Comparison of ENCODE assay signal across 8 mouse cellular contexts in the genomic region with DNA sequence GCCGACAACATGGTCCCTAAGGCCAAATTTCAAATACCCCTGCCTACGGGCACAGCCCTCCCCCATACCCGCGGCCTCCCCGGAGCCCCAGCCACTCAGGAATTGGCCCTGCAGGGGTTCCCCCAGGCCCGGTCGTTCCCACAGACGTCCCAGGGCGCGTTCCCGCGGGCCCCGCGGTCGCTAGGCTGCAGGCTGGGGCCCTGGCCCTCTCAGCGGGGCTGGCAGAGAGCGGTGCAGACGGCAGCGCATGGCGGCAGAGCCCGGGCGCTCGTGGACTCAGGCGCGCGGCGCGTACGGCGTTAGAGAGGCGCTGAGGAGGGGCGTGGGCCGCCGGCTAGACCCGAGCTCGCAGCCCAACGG. TPM values are rescaled to one million over a fixed set of nuclear protein-coding genes. Genes with fewer than 3 reads are reported as not detected.
DNase-seq lines count a peak whose midpoint lies in the region; ATAC-seq and TF ChIP-seq lines count a peak whose summit lies in the region.

No protein-coding gene starts in this region.

- peak overlapping the region; percentile 60 for H3K4me3 ChIP-seq in heart, embryonic 13.5 days
- H3K4me3 ChIP-seq in ES-Bruce4 (ENCODE audit: low read depth, low read length) = peak overlapping the region; percentile 68
- H3K4me3 ChIP-seq in hindbrain, embryonic 11.5 days (ENCODE audit: low read depth, low read length) = peak overlapping the region; percentile 56
- H3K4me3 ChIP-seq in midbrain, embryonic 13.5 days (replicated peaks) = peak overlapping the region; percentile 58

- H3K4me1 ChIP-seq in heart, embryonic 13.5 days = peaks cover 15% of the 10 kb centered on the region
- H3K4me1 ChIP-seq in ES-Bruce4 (ENCODE audit: control insufficient read depth, insufficient read depth, low read length) = peaks cover 2% of the 10 kb centered on the region
- peaks cover 3% of the 10 kb centered on the region for H3K4me1 ChIP-seq in hindbrain, embryonic 11.5 days (replicated peaks; ENCODE audit: control insufficient read depth, insufficient read depth, low read length)
- peaks cover 29% of the 10 kb centered on the region for H3K4me1 ChIP-seq in midbrain, embryonic 13.5 days (replicated peaks)

- under 1% methylated on average over 37 of the region's 37 CpGs for WGBS in heart, embryonic 13.5 days
- 1% methylated on average over 24 of the region's 37 CpGs for WGBS in hindbrain, embryonic 11.5 days
- under 1% methylated on average over 36 of the region's 37 CpGs for WGBS in midbrain, embryonic 13.5 days

- no peak for TF ChIP-seq EP300 in ES-Bruce4 (IDR thresholded peaks at IDR 0.05; ENCODE audit: insufficient read depth, low read depth, low read length)

- H3K36me3 ChIP-seq in heart, embryonic 13.5 days = no peaks in the 10 kb centered on the region
- no peaks in the 10 kb centered on the region for H3K36me3 ChIP-seq in ES-Bruce4 (ENCODE audit: control insufficient read depth, insufficient read depth, low read length, poor library complexity, severe bottlenecking)
- H3K36me3 ChIP-seq in hindbrain, embryonic 11.5 days (ENCODE audit: control insufficient read depth, insufficient read depth, low read length) = no peaks in the 10 kb centered on the region
- peaks cover 5% of the 10 kb centered on the region; the same call in 1 of the 2 replicates for H3K36me3 ChIP-seq in midbrain, embryonic 13.5 days

- no peaks in the 10 kb centered on the region for H3K9me3 ChIP-seq in heart, embryonic 13.5 days
- H3K9me3 ChIP-seq in ES-Bruce4 (replicated peaks; ENCODE audit: control insufficient read depth, insufficient read depth, low read length, poor library complexity, severe bottlenecking) = no peaks in the 10 kb centered on the region
- no peaks in the 10 kb centered on the region for H3K9me3 ChIP-seq in hindbrain, embryonic 11.5 days (ENCODE audit: control insufficient read depth, low read length)
- no peaks in the 10 kb centered on the region for H3K9me3 ChIP-seq in midbrain, embryonic 13.5 days

- no peak for TF ChIP-seq POLR2A in ES-Bruce4 (IDR thresholded peaks at IDR 0.05; ENCODE audit: insufficient read depth, low read length)

- DNase-seq in heart, postnatal 25 days (ENCODE audit: low spot score) = no peak
- DNase-seq in cerebellum, postnatal 10 days = peak; percentile 68 to 70
- no peak for DNase-seq in hindbrain, embryonic 11.5 days (ENCODE audit: low spot score)
- DNase-seq in thymus, postnatal 4 days = no peak
- DNase-seq in adipocyte (ENCODE audit: low spot score) = no peak

- H3K4me2 ChIP-seq in heart, embryonic 13.5 days = peak overlapping the region; percentile 99
- H3K4me2 ChIP-seq in hindbrain, embryonic 11.5 days (replicated peaks; ENCODE audit: low read depth, low read length) = peak overlapping the region; percentile 99
- peak overlapping the region; percentile 85 for H3K4me2 ChIP-seq in midbrain, embryonic 13.5 days (replicated peaks)

- H3K27ac ChIP-seq in heart, embryonic 13.5 days (replicated peaks) = no peak overlapping the region
- H3K27ac ChIP-seq in ES-Bruce4 (ENCODE audit: insufficient read depth, low read length) = no peak overlapping the region
- H3K27ac ChIP-seq in hindbrain, embryonic 11.5 days (ENCODE audit: low read depth, low read length) = peak overlapping the region; percentile 47; the same call in 1 of the 2 replicates
- peak overlapping the region; percentile 87 for H3K27ac ChIP-seq in midbrain, embryonic 13.5 days

- peaks cover 100% of the 10 kb centered on the region for H3K27me3 ChIP-seq in heart, embryonic 13.5 days (replicated peaks)
- peaks cover 9% of the 10 kb centered on the region for H3K27me3 ChIP-seq in ES-Bruce4 (ENCODE audit: control insufficient read depth, insufficient read depth, low read length, poor library complexity, severe bottlenecking)
- H3K27me3 ChIP-seq in hindbrain, embryonic 11.5 days (ENCODE audit: control insufficient read depth, insufficient read depth, low read length) = peaks cover 58% of the 10 kb centered on the region
- H3K27me3 ChIP-seq in midbrain, embryonic 13.5 days = peaks cover 85% of the 10 kb centered on the region

- intact Hi-C loops in heart, postnatal 25 days (cut with DNase I) = no loop called here

- TF ChIP-seq CTCF in ES-Bruce4 (IDR thresholded peaks at IDR 0.05; ENCODE audit: low read depth, low read length) = no peak

- ATAC-seq in heart, embryonic 13.5 days (ENCODE audit: extremely low read depth, insufficient number of reproducible peaks, low FRiP score, low TSS enrichment) = no peak
- peak; percentile 53 for ATAC-seq in hindbrain, embryonic 11.5 days (ENCODE audit: low FRiP score)
- peak; percentile 76 for ATAC-seq in midbrain, embryonic 13.5 days

- H3K9ac ChIP-seq in heart, embryonic 13.5 days = peak overlapping the region; percentile 81
- peak overlapping the region; percentile 81 for H3K9ac ChIP-seq in ES-Bruce4 (ENCODE audit: low read depth, poor library complexity, severe bottlenecking)
- H3K9ac ChIP-seq in hindbrain, embryonic 11.5 days (ENCODE audit: low read depth, low read length) = peak overlapping the region; percentile 61
- H3K9ac ChIP-seq in midbrain, embryonic 13.5 days (replicated peaks) = peak overlapping the region; percentile 82

RNA-seq across cellular contexts. Expression of a gene that starts 0.4 kb away (rescaled TPM):
- polyA plus RNA-seq in heart, embryonic 13.5 days (2015; fragmentation: Nextera tagmentation; extraction: Ambion mirVana) = not detected in 2 replicates
- total RNA-seq in heart, postnatal 25 days (2021) = not detected
- not detected in 2 replicates for polyA plus RNA-seq in ES-Bruce4 (2011; ENCODE audit: insufficient read depth, insufficient read length, low read depth, missing spikeins)
- 0.20 and 0.49 TPM in 2 replicates for polyA plus RNA-seq in hindbrain, embryonic 11.5 days (2014; fragmentation: Nextera tagmentation; extraction: Ambion mirVana)
- 0.54 and 0.70 TPM in 2 replicates for polyA plus RNA-seq in midbrain, embryonic 13.5 days (2015; fragmentation: Nextera tagmentation; extraction: Ambion mirVana)

RNA-seq across cellular contexts. Expression of a gene that starts 4.9 kb away (rescaled TPM):
- polyA plus RNA-seq in heart, embryonic 13.5 days (2015; fragmentation: Nextera tagmentation; extraction: Ambion mirVana) = 1.1 and 1.8 TPM in 2 replicates
- total RNA-seq in heart, postnatal 25 days (2021) = 1 to 10 TPM; 1.8 to 2.5 TPM
- polyA plus RNA-seq in ES-Bruce4 (2011; ENCODE audit: insufficient read depth, insufficient read length, low read depth, missing spikeins) = not detected in 2 replicates
- polyA plus RNA-seq in hindbrain, embryonic 11.5 days (2014; fragmentation: Nextera tagmentation; extraction: Ambion mirVana) = 1.8 and 2.9 TPM in 2 replicates
- polyA plus RNA-seq in midbrain, embryonic 13.5 days (2015; fragmentation: Nextera tagmentation; extraction: Ambion mirVana) = 5.3 and 5.5 TPM in 2 replicates

RNA-seq across cellular contexts. Expression of a gene that starts 36.2 kb away (rescaled TPM):
- polyA plus RNA-seq in heart, embryonic 13.5 days (2015; fragmentation: Nextera tagmentation; extraction: Ambion mirVana) = 7.0 and 8.2 TPM in 2 replicates
- total RNA-seq in heart, postnatal 25 days (2021) = 1 to 10 TPM; 5.1 to 5.6 TPM
- polyA plus RNA-seq in ES-Bruce4 (2011; ENCODE audit: insufficient read depth, insufficient read length, low read depth, missing spikeins) = 5.8 and 6.5 TPM in 2 replicates
- 6.4 and 7.2 TPM in 2 replicates for polyA plus RNA-seq in hindbrain, embryonic 11.5 days (2014; fragmentation: Nextera tagmentation; extraction: Ambion mirVana)
- polyA plus RNA-seq in midbrain, embryonic 13.5 days (2015; fragmentation: Nextera tagmentation; extraction: Ambion mirVana) = 0.85 and 1.6 TPM in 2 replicates

RNA-seq across cellular contexts. Expression of a gene that starts 58.2 kb away (rescaled TPM):
- polyA plus RNA-seq in heart, embryonic 13.5 days (2015; fragmentation: Nextera tagmentation; extraction: Ambion mirVana) = 0.12 and 0.14 TPM in 2 replicates
- total RNA-seq in heart, postnatal 25 days (2021) = under 1 TPM; 0.17 to 0.68 TPM
- 0.26 TPM in 1 of 2 replicates, not detected in the other for polyA plus RNA-seq in ES-Bruce4 (2011; ENCODE audit: insufficient read depth, insufficient read length, low read depth, missing spikeins)
- polyA plus RNA-seq in hindbrain, embryonic 11.5 days (2014; fragmentation: Nextera tagmentation; extraction: Ambion mirVana) = 0.15 and 0.29 TPM in 2 replicates
- polyA plus RNA-seq in midbrain, embryonic 13.5 days (2015; fragmentation: Nextera tagmentation; extraction: Ambion mirVana) = 0.71 and 0.98 TPM in 2 replicates

Comparison
In these comparisons a context has a peak if more than half of its experiments do, and no peak if none do; other contexts are left out.
1. H3K27ac ChIP-seq: peak in hindbrain, embryonic 11.5 days (single experiment) and midbrain, embryonic 13.5 days (single experiment); none in heart, embryonic 13.5 days (single experiment) and ES-Bruce4 (single experiment).
2. DNase-seq: peak in cerebellum, postnatal 10 days (2 of 2); none in heart, postnatal 25 days (single experiment), hindbrain, embryonic 11.5 days (single experiment), thymus, postnatal 4 days (single experiment) and adipocyte (single experiment).
3. Peak in every context shown above with its lines, with median percentiles within 50 percentile points of each other: H3K4me2 ChIP-seq, H3K4me3 ChIP-seq and H3K9ac ChIP-seq.